Mouse (Mus musculus) liver, embryonic 14.5 days (tissue): ENCODE measurements around the gene Klhl12.

Experiments used
- CTCF ChIP-seq: IDR thresholded peaks from 2 replicates; pipeline ENCODE4 v1.5.1; 2016; ENCODE audit warnings: antibody characterized with exemption, low read depth, control low read depth
- EP300 ChIP-seq: IDR thresholded peaks from 2 replicates; pipeline ENCODE4 v1.6.1; 2016; ENCODE audit warnings: antibody characterized with exemption, low read depth

DNA sequence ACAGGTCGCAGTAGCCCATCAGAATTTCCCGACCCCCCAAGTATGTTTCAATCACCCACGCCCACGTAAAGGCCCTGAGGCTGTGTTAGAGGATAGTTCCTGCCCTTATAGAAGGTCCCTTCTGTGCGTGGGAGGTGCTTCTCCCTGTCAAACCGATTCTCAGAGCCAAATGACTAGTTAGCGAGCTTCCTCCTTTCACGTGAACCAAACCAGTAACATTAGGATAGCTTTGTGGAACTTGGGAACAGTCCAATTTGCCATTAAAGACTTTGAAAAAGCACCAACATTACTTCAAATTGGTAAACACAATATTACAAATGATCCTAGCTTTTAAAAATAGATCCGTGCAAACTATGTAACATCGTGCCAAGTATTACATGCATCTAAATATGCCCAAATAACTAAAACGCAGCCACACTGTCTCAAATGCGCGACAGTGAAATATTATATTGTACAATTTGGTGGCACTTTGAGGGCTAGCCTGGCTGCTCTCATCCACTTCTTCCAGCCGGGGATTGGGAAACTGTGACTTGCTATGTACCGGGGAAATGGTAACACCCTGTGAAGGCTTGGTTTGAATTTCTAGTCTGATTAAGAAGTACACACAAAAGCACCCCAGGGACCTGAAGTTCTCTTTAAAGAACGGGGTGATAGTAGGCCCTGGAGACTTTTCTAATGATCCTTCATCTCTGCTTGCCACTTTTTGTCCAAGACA is 58.7 kb downstream of the Klhl12 start:
- no peak for TF ChIP-seq CTCF
- TF ChIP-seq EP300: no peak
